Mouse (Mus musculus) limb, embryonic 12.5 days (tissue): ENCODE results near the gene Gm44973. TPM values are rescaled to one million over a fixed set of nuclear protein-coding genes. Genes with fewer than 3 reads are reported as not detected.

Source experiments
- ATAC-seq: fragments of 200-750 bp; cut with Nextera tagmentation; 2 replicates; pipeline ENCODE4 v1.8.0; 2017; ENCODE audit warnings: low read depth, moderate TSS enrichment; ENCODE audit not compliant: insufficient number of reproducible peaks, insufficient read depth, low FRiP score, low TSS enrichment
- H3K27ac ChIP-seq: fragments of 300-500 bp; sonication (generic); 2 replicates; pipeline ENCODE4 v1.5.1; 2016; ENCODE audit warnings: mild to moderate bottlenecking, moderate library complexity
- H3K27me3 ChIP-seq: fragments of 300-500 bp; sonication (generic); 2 replicates; pipeline ENCODE4 v1.6.1; 2016; ENCODE audit warnings: mild to moderate bottlenecking, moderate library complexity
- H3K36me3 ChIP-seq: fragments of 300-500 bp; sonication (generic); 2 replicates; pipeline ENCODE4 v1.6.1; 2016; ENCODE audit warnings: mild to moderate bottlenecking, moderate library complexity
- H3K4me1 ChIP-seq: fragments of 300-500 bp; sonication (generic); replicated peaks from 2 replicates; pipeline ENCODE4 v1.6.1; 2016
- H3K4me2 ChIP-seq: fragments of 300-500 bp; sonication (generic); 2 replicates; pipeline ENCODE4 v1.6.1; 2016; ENCODE audit warnings: mild to moderate bottlenecking, moderate library complexity
- H3K4me3 ChIP-seq: fragments of 300-500 bp; sonication (generic); replicated peaks from 2 replicates; pipeline ENCODE4 v1.5.1; 2016; ENCODE audit warnings: mild to moderate bottlenecking
- H3K9ac ChIP-seq: fragments of 300-500 bp; sonication (generic); replicated peaks from 2 replicates; pipeline ENCODE4 v1.6.1; 2016; ENCODE audit warnings: mild to moderate bottlenecking, moderate library complexity
- H3K9me3 ChIP-seq: fragments of 300-500 bp; sonication (generic); 2 replicates; pipeline ENCODE4 v1.6.1; 2016; ENCODE audit warnings: mild to moderate bottlenecking, moderate library complexity
- WGBS: fragments of 180-500 bp; shearing (Covaris S2); methylation state at CpG from one replicate; pipeline ENCODE4 v1.1.7; 2016; 5-methylcytosine and 5-hydroxymethylcytosine counted together
- polyA plus RNA-seq: library from polyadenylated mRNA; unstranded; fragments of >200 nt; fragmentation: Nextera tagmentation; extraction: Ambion mirVana; gene quantifications from 2 replicates; pipeline ENCODE4 v1.2.1, GENCODE M21; 2016

Gene Gm44973
- polyA plus RNA-seq, 1 experiment from 2014 or later, result not detected

GRCm38 (mm10) chr7:5036136-5036535 is 20.8 kb downstream of the Gm44973 start:
- WGBS, result 92% methylated on average over 9 of the region's 9 CpGs
- peaks cover 61% of the 10 kb centered on the region for H3K36me3 ChIP-seq
- H3K27ac ChIP-seq, result no peak overlapping the region
- H3K4me3 ChIP-seq, result no peak overlapping the region
- H3K4me2 ChIP-seq, result no peak overlapping the region
- H3K9me3 ChIP-seq, result peaks cover 48% of the 10 kb centered on the region
- peaks cover 5% of the 10 kb centered on the region; the same call in 1 of the 2 replicates for H3K4me1 ChIP-seq
- no peak for ATAC-seq
- no peaks in the 10 kb centered on the region for H3K27me3 ChIP-seq
- no peak overlapping the region for H3K9ac ChIP-seq

GRCm38 (mm10) chr7:5037026-5037425 is 21.7 kb downstream of the Gm44973 start:
- peaks cover 58% of the 10 kb centered on the region for H3K36me3 ChIP-seq
- H3K9me3 ChIP-seq, result peaks cover 39% of the 10 kb centered on the region
- H3K27me3 ChIP-seq, result no peaks in the 10 kb centered on the region
- no peak overlapping the region for H3K4me2 ChIP-seq
- no peak overlapping the region for H3K4me3 ChIP-seq
- H3K27ac ChIP-seq, result no peak overlapping the region
- 91% methylated on average over 7 of the region's 7 CpGs for WGBS
- peaks cover 5% of the 10 kb centered on the region; the same call in 1 of the 2 replicates for H3K4me1 ChIP-seq
- ATAC-seq, result no peak
- H3K9ac ChIP-seq, result no peak overlapping the region

GRCm38 (mm10) chr7:5037467-5037866 is 22.2 kb downstream of the Gm44973 start:
- Histone ChIP-seq H3K27me3 (no peaks in the 10 kb centered on the region), H3K4me3 (peak overlapping the region; percentile 62), H3K9me3 (peaks cover 34% of the 10 kb centered on the region; the same call in 1 of the 2 replicates), H3K4me2 (peak overlapping the region; percentile 55), H3K27ac (peak overlapping the region; percentile 95; the same call in 1 of the 2 replicates), H3K4me1 (peaks cover 5% of the 10 kb centered on the region; the same call in 1 of the 2 replicates), H3K9ac (no peak overlapping the region), H3K36me3 (peaks cover 53% of the 10 kb centered on the region)
- no peak for ATAC-seq
- 93% methylated on average over 8 of the region's 8 CpGs for WGBS

- H3K27ac ChIP-seq, result peak within 1 kb of the TSS; percentile 95
- H3K9me3 ChIP-seq, result peaks cover 30% of the 10 kb centered on the region; the same call in 1 of the 2 replicates
- H3K36me3 ChIP-seq, result peaks cover 46% of the 10 kb centered on the region
- peaks cover 5% of the 10 kb centered on the region; the same call in 1 of the 2 replicates for H3K4me1 ChIP-seq
- H3K27me3 ChIP-seq, result no peaks in the 10 kb centered on the region
- peak; percentile 92 for ATAC-seq
- H3K9ac ChIP-seq, result peak within 1 kb of the TSS; percentile 76
- H3K4me3 ChIP-seq, result peak within 1 kb of the TSS; percentile 62
- WGBS, result under 1% methylated on average over 48 of the region's 48 CpGs
- H3K4me2 ChIP-seq, result peak within 1 kb of the TSS; percentile 55
These were observed 22.9 kb downstream of the Gm44973 start, which contains the start of gene Zfp784 for GRCm38 (mm10) chr7:5038109-5038732. Zfp784 (minus strand) TSS chr7:5038446.

- H3K4me1 ChIP-seq, result peaks cover 5% of the 10 kb centered on the region; the same call in 1 of the 2 replicates
- H3K9ac ChIP-seq, result peak overlapping the region; percentile 76
- whole genome bisulfite sequencing, result 46% methylated on average over 5 of the region's 5 CpGs
- no peaks in the 10 kb centered on the region for H3K27me3 ChIP-seq
- H3K4me3 ChIP-seq, result peak overlapping the region; percentile 62
- H3K36me3 ChIP-seq, result peaks cover 38% of the 10 kb centered on the region
- H3K27ac ChIP-seq, result peak overlapping the region; percentile 95
- ATAC-seq, result no peak
- H3K4me2 ChIP-seq, result peak overlapping the region; percentile 55
- peaks cover 23% of the 10 kb centered on the region; the same call in 1 of the 2 replicates for H3K9me3 ChIP-seq
These were observed 23.6 kb downstream of the Gm44973 start for GRCm38 (mm10) chr7:5038940-5039339.

GRCm38 (mm10) chr7:5044981-5045380 is 29.7 kb downstream of the Gm44973 start:
- H3K4me1 ChIP-seq, result no peaks in the 10 kb centered on the region
- WGBS, result 76% methylated on average over 2 of the region's 2 CpGs
- no peaks in the 10 kb centered on the region for H3K9me3 ChIP-seq
- H3K4me2 ChIP-seq, result no peak overlapping the region
- no peak for ATAC-seq
- H3K4me3 ChIP-seq, result no peak overlapping the region
- no peaks in the 10 kb centered on the region for H3K27me3 ChIP-seq
- no peak overlapping the region for H3K9ac ChIP-seq
- H3K27ac ChIP-seq, result no peak overlapping the region
- H3K36me3 ChIP-seq, result peaks cover 11% of the 10 kb centered on the region; the same call in 1 of the 2 replicates

GRCm38 (mm10) chr7:5046112-5046511 is 30.8 kb downstream of the Gm44973 start:
- ATAC-seq, result no peak
- WGBS, result 67% methylated on average over 2 of the region's 2 CpGs
- no peak overlapping the region for H3K9ac ChIP-seq
- H3K4me3 ChIP-seq, result no peak overlapping the region
- peaks cover 9% of the 10 kb centered on the region; the same call in 1 of the 2 replicates for H3K4me1 ChIP-seq
- H3K27ac ChIP-seq, result no peak overlapping the region
- H3K9me3 ChIP-seq, result no peaks in the 10 kb centered on the region
- no peaks in the 10 kb centered on the region; the same call in 1 of the 2 replicates for H3K27me3 ChIP-seq
- H3K4me2 ChIP-seq, result no peak overlapping the region
- H3K36me3 ChIP-seq, result peaks cover 6% of the 10 kb centered on the region; the same call in 1 of the 2 replicates

- Histone ChIP-seq H3K4me2 (no peak overlapping the region), H3K4me1 (peaks cover 14% of the 10 kb centered on the region), H3K9ac (no peak overlapping the region), H3K9me3 (no peaks in the 10 kb centered on the region), H3K4me3 (no peak overlapping the region), H3K27me3 (peaks cover 7% of the 10 kb centered on the region), H3K27ac (no peak overlapping the region), H3K36me3 (no peaks in the 10 kb centered on the region)
- ATAC-seq, result no peak
- 34% methylated on average over 2 of the region's 2 CpGs for WGBS
These were observed 32.0 kb downstream of the Gm44973 start for GRCm38 (mm10) chr7:5047313-5047712.

GRCm38 (mm10) chr7:5051193-5052192 is 36.2 kb downstream of the Gm44973 start, which contains the start of gene Zfp580:
Zfp580 (plus strand) TSS chr7:5051538.
- Histone ChIP-seq H3K9ac (peak within 1 kb of the TSS; percentile 93), H3K36me3 (0 out of 2 replicates have a peak, but pooled peaks cover 3% of the 10 kb centered on the region), H3K4me3 (peak within 1 kb of the TSS; percentile 80), H3K9me3 (0 out of 2 replicates have a peak, but pooled peaks cover 3% of the 10 kb centered on the region), H3K27ac (peak within 1 kb of the TSS; percentile 75), H3K27me3 (peaks cover 48% of the 10 kb centered on the region), H3K4me1 (peaks cover 40% of the 10 kb centered on the region), H3K4me2 (peak within 1 kb of the TSS; percentile 89)
- peak; percentile 66 for ATAC-seq
- 1% methylated on average over 65 of the region's 65 CpGs for WGBS

- WGBS, result 3% methylated on average over 12 of the region's 12 CpGs
- H3K27me3 ChIP-seq, result peaks cover 58% of the 10 kb centered on the region
- peaks cover 43% of the 10 kb centered on the region for H3K4me1 ChIP-seq
- no peak for ATAC-seq
- 0 out of 2 replicates have a peak, but pooled peaks cover 3% of the 10 kb centered on the region for H3K36me3 ChIP-seq
- H3K9me3 ChIP-seq, result 0 out of 2 replicates have a peak, but pooled peaks cover 3% of the 10 kb centered on the region
- H3K4me3 ChIP-seq, result peak overlapping the region; percentile 80
- no peak overlapping the region for H3K27ac ChIP-seq
- peak overlapping the region; percentile 93 for H3K9ac ChIP-seq
- H3K4me2 ChIP-seq, result peak overlapping the region; percentile 89
These were observed 37.1 kb downstream of the Gm44973 start for GRCm38 (mm10) chr7:5052438-5052837.
